Mouse (Mus musculus) kidney, adult 9 months (tissue): Measurements from ENCODE around the gene Csn1s2a.
"Not testable (repeated sequence)": the region's sequence is repeated elsewhere in the genome, so short reads cannot be mapped to it uniquely, and the experiment has no call there.

ENCODE experiments used
- DNase-seq: peaks from one replicate; pipeline ENCODE4 v3.0.0; 2022

Gene Csn1s2a

DNA sequence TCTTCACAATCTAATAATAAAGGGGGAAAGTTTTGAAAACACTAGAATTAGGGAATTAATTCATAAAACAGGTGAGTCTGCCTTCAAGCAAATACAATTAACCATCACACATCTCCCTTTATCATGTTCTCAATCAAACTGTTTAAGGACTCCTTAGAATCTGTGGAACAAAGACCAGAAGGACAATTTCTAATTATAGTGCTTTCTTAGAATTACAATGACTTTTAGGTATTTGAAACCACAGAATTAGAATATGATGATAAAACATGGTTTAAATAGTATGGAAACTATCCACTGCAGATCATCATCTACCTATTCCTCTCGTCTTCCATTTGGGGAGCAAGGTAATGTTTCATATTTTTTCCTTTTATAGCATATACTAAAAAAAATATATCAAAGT lies at the start of gene Csn1s2a:
Csn1s2a (plus strand) TSS at position 301 of the 400 bp plus-strand sequence.
- DNase-seq = no peak

DNA sequence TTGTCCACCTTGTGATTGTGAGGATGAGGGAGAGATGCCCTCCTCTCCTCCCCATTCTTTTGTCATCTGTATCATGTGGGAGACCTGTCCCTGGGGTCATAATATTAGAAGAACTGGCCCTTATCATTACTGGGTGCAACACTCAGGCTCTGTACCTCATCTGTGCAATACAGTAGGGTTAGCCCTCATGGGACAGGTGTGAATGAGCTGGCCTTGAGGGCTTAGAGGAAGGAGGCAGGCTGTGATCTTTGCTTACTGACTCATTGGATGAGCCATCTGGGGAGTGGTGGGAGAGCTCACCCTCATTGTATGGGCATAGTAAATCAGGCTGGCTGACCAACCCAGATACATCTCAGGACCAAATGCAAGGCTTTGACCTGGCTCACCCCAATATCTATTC lies 39.5 kb upstream of the Csn1s2a start:
- DNase-seq = no peak

DNA sequence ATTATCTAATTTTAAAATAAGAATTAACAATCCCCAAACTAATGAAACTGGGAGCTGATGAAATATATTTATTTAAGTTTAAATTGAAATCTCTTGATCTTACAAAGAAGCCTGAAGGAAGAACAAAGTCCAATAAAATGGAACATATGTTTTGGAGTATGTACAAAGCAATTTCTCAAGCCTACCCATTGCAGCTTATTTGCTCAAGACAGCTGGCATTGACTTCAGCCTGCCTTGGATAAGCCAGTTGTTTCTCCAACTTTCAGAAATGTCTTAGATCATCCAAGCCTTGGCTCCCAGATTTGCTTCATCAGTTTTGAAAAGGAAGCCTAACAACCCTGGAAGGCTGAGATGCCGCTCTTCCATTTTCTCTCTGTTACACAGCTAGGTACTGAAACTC lies 20.9 kb upstream of the Csn1s2a start:
- no peak for DNase-seq

DNA sequence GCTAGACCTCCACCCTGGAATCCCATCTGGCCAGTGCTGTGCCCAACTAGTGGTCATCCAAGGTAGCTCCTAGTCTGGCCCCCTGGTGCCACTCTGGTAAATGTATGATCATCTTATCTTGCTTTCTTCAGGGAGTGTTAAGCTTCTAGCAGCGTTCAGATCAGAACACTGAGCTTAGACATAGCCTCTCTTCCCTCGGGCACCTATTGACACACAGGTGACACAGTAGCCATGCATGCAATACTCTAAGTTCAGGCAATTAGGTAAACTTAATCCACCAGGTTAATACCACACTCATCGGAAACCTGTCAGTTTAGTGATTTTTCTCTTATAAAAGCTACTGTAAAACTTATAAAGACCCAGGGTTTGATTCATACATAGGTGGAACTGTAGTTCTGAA lies 9.8 kb upstream of the Csn1s2a start:
- DNase-seq = no peak

DNA sequence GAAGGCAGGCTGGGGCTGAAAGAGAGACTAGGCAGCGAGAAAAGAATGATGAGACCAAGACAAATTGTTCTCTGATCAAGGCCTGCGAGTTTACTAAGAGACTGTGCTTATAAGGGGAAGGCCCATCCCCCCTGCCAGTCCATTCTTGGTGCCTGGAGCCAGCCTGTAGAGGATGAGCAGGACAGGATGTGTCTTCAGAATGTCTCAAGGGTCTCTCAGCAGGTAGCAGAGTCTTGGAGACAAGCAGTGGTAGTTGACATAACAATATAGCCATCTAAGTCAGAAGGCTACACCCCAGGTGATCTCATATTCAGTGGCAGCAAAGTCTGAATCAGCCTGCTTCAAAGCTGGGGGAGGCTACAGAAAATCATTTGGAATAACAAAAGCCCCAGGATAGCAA lies 2.2 kb upstream of the Csn1s2a start:
- not testable (repeated sequence) for DNase-seq

DNA sequence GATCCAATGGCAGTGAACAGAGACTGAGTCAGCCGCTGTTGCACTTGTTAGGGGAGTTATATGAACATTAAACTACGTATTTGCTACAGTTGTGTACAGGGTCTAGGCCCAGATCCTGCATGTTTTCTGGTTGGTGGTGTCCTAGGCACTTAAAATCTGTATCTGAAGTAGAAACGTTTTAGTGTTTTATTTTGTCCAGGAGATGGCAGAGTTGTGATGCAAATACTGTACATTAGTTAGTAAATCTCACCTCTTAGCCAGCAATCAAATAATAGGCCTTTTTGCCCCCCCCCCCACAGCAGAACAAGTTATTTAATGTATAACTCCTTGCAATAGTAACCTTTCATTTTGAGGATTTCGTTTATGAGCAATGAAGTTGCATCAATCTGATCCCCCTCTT lies 8.4 kb downstream of the Csn1s2a start:
- DNase-seq = no peak

DNA sequence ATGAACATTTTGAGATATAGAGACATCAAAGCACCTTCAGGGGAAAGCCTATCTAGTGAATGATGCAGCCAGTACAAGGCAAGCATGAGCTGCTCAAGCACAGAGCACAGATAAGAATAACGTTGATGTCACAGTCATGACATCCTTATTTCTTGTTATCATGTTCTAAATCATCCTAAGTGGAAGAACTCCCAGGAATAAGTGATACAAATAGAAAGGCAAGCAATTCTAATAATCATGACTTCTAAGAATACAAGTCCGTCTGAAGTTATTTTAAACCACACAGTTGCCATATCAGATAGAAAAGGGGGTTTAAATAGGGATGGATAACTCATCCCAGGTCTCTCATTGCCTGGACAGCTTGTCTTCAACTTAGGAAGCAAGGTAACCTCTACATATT lies 33.4 kb downstream of the Csn1s2a start, which contains the start of gene Csn1s2b:
Csn1s2b (plus strand) TSS at position 301 of the 400 bp plus-strand sequence.
- no peak for DNase-seq

DNA sequence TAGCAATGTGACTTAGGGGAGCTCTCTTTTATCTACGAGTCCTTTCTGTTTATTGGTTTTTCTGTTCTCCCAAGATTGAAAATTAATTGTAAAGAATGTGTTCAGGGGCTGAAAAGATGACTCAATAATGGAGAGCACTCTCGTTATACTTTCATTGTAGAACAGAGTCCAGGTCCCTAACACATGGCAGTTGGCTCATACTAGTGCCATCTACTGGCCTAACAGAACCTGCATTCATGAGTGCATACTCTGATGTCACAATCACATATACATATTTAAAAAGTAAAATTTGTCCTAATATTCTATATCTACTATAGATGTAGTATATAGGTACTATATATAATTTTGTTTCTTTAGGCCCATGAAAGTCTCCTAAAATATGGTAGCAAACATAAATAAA lies 34.9 kb downstream of the Csn1s2a start:
- DNase-seq = no peak

DNA sequence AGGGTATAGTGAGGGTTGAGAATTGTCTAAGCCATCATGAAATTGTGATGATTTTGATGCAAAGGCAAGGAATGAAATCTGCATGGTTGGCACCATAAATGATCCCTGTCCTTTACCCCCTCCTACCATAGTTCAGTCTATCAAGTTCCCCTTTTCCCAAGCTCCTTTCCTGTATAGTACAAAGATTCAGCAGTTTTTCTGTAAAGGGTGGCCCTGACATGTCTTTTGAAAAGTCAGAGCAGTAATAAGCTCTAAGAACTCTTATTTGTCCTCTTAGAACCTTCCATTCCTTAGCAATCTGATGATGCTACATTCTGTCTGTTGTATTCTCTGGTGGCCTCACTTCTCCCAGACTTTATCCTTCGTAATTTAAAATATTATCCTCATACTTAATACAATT lies 51.0 kb downstream of the Csn1s2a start, which contains the start of gene Prr27:
Prr27 (plus strand) TSS at position 301 of the 400 bp plus-strand sequence.
- DNase-seq = no peak
